Mouse (Mus musculus) ZHBTc4 (cell line): ENCODE data around the gene Cep128.

ENCODE experiments used
- DNase-seq: peaks from one replicate; pipeline ENCODE4 v3.0.0-alpha.2; 2011; ENCODE audit warnings: low read depth, low spot score

Cep128 gene

GRCm38 (mm10) chr12:91384281-91385017, at the start of gene Cep128, which contains the start of gene Tshr:
Gene Cep128 (minus strand): TSS chr12:91384409.
Gene Tshr (plus strand): TSS chr12:91384563.
- DNase-seq: peak; percentile 98

GRCm38 (mm10) chr12:91427129-91427528, 42.9 kb upstream of the Cep128 start:
- DNase-seq: no peak

- no peak for DNase-seq
These were observed 42.3 kb upstream of the Cep128 start for GRCm38 (mm10) chr12:91426499-91426898.

DNA sequence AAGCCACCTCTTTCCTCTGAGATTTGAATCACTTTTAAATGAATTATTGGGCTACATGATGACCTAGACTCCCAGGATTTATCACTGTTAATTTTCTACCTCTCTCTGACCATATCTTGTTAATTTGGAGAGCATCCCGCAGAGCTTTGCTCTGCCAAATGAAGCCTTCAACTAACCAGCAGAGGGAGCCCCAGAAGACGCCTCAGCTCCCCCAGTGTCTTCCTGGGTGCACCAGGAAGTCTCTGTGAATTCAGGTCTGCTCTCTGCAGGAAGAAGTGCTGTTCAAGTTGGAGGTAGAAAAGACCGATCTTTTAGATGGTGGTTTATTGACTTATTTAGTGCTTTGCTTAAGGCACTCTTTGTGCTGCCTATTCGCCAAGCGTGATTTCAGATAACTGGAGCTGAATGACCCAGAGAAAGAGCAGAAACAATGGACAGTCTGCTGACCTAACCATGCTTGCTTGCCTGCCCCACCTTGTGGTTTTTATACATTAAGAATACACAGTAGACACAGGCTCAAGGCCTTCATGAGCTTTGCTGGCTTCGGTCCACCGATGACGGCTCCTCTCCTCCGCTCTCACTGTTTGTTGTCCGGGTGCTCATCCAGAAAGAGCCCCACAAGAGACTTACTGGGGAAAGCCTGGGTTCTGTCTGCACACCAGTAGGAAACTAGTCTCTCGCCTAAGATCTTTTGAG, 39.1 kb upstream of the Cep128 start:
- peak; percentile 62 for DNase-seq

DNA sequence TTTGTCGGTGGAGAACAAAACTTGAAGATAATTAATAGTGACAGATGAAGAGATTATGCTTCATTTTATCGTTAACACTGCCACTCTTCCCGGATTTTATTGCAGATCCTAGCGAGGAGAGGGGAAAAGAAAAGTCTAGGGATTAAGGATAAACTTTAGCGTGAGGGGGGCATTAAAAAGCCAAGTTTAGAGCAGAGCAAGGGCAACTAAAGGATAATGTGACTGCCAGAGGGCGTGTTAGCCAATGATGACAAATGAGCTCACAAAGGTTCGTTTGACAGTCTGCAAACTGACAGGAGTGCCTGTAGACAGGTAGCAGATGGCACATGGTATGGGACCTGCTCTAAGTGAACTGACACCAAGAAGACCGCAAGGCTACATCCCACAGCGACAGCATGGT, 37.1 kb upstream of the Cep128 start:
- no peak for DNase-seq

- peak; percentile 78 for DNase-seq
These were observed 34.6 kb upstream of the Cep128 start for GRCm38 (mm10) chr12:91418791-91419190.

GRCm38 (mm10) chr12:91416828-91417227, 32.6 kb upstream of the Cep128 start:
- DNase-seq: no peak

GRCm38 (mm10) chr12:91415112-91415511, 30.9 kb upstream of the Cep128 start:
- DNase-seq: peak; percentile 25

- no peak for DNase-seq
These were observed 28.4 kb upstream of the Cep128 start for GRCm38 (mm10) chr12:91412461-91413182.

DNA sequence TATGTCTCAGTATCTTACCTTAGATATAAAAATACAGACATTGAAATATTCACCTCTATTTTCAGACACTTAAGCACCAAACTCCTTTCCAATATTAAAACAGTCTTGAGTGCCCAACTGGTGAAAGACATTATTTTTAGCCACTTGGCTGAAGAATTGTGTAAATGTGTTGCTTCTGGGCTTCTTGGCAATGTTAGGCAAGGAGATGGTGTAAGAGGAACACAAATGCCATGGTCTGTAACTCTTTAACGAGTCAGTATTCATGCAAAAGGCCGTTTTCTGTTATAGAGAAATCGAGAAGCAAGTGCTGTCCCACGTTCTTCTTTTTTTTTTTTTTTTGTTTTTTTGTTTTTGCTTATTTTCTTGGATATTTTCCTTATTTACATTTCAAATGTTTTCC, 26.1 kb upstream of the Cep128 start:
- DNase-seq: no peak

- DNase-seq: no peak
These were observed 16.8 kb upstream of the Cep128 start for GRCm38 (mm10) chr12:91401049-91401352.

DNA sequence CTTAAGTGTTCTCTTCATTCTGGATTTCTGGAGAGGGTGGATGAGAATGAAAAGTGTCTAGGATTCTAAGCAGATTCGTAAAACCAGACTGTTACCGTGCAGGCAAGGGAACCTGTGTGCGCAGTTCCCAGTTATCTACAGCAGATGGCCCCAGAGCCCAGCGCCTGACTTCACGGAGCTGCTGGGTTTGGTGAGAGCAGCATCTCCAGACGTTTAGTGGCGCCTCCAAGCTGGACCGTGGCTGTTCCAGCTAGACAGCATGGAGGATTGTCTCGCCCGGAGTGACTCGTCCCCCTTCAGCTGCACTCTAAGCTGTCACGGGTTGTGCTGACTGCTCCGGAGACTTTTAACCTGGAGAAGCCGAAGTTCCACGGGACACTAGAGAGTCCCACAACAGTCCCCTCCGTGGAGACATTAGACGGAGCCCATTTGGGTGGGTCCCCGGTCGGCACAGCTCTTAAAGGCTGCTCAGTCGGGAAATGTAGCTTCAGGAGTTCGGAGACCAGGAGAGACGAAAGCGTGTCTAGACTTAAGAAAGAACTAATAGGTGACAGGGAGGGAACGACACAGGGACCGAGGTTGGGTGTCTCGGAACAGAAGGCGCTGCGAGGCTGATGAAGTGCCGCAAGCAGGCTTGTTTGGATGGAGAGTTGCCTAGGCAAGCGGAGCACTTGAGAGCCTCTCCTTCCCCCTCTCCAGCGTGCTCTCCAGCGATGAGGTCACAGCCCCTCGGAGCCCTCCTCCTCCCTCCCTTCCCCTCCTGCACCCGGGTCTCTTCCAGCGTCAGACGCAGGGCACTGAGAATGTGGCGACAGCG, 16.2 kb upstream of the Cep128 start:
- DNase-seq: peak; percentile 90

DNA sequence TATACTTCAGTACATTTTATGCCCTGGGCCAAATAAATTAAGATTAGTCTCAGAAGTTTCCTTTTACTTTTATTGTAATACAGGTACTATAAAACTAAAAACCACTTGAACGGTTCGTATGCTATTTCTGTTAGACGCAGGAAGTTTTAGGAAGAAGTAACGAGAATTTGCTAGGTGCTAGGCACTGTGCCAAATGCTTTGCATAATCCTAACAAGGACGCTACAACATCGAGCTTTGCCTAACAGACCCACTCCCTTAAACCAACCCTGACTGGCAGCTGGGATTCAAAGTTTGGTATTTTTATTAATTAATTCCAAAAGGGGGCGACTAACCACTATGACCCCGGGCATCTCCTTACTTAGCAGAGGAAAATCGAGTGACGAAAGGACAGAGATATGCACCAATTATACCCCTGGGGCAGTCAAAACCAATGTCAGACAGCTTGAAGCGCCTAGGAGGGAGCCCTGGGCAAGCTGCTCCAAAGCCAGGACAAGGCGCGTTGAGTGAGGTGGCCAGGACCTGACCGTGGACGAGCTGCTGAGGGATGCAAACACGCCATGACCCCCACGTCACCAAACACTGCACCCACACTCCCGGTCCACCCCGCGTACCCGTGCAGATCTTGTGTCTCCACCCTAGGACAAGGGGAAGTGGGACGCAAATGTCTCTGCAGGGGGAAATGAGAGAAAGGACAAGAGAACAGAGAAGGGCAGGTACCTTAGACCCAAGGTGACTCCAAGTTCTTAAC, 519 bp downstream of the Cep128 start:
- no peak for DNase-seq

DNA sequence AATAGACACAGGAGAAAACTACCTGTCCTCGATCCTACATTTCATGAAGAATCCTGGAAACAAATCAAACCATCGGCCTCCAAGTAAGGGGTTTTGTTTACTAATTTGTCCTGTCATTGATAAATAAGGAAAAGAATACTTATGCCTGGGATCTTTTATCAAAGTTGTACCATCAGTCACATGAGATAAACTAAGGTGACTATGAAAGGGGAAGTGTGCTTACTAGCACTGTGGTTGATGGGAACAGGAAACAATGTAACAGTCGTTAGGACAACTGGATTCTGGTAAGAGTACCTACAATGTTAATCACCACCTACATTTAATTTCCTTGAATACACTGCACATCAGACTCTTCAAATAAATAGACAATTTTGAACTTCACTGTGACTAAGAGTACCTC, 15.0 kb downstream of the Cep128 start:
- DNase-seq: no peak

DNA sequence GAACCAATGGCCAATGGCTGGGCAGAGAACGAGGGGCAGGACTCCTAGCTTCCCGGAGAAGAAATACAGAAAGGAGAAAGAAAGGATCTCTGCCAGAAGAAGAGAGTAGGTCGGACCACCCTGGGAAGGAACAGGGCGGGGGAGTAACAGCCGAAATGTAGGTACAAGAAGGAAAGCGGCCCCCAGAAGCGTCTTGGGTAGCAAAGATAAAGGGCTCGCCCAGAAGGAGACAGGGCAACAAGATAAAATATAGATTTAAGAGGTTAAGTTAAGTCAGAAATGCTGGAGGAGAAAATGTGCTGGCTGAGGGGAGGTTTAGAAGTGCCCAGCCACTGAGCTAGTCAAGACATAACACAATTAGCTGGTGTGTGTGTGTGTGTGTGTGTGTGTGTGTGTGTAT, 30.4 kb downstream of the Cep128 start:
- DNase-seq: no peak

- peak; percentile 90 for DNase-seq
These were observed 45.6 kb downstream of the Cep128 start for GRCm38 (mm10) chr12:91338656-91339055.

GRCm38 (mm10) chr12:91327527-91327926, 56.7 kb downstream of the Cep128 start:
- no peak for DNase-seq

DNA sequence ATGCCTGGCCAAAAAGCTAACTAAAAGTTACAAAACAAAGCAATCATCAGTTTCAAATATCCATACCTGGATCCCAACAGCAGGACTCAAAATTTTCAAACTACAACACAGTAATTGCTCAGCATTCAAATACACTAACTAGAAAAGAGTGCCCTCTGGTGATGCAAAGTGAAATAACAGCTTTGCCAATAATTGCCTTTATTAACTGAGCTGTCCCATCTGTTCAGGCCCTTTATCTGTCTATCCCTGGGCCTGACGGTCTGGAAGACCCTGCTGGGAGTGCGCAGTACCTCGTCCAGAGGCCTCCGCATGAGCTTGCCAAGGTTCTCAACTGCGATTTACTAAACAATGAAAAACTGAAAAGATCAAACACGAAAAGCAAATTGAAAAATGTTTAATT, 58.1 kb downstream of the Cep128 start:
- peak; percentile 51 for DNase-seq

DNA sequence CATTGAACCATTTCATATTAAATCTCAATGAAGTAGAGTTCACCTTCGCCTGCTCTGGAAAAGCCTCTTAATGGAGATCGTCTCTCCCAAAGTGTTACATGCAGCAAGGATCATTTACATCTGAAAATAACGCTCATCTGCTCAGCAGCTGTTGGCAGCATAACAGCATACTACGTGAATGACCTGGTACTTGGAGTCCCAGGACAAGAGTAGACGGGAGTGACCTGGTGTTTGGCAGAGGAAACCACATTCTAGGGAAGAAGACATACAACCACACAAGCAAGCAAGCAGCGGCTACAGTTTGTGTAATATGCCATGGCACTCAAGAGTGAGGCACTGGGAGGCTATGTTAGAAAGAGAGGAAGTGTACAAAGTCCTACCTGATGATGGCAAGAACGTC, 69.2 kb downstream of the Cep128 start:
- no peak for DNase-seq

DNA sequence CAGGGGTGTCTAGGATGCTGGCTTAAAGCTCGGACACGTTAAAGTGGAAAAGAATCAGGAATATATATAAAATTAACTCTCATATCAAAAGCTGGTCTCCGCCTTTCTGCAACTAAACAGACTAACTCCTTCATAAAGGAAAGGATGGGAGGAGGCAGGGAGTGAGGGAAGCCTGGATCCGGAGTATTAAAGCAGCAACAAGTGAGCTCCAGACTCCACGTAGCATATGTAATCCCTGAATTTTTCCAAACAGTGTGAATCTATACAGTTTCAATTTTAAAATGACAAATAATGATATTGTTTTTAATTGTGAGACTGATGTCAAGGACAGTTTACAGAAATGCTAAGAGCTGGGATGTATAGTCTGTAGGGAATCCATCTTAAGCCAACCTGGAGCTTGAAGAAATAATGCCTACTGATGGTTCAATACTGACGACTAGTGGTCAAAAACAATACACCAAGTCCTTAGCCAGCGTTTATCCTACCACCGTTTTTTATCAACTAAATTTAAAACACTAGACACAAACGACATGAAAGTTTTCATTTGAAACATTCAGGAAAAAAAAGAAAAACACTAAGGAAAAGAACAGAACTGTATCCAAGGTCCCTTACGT, 70.1 kb downstream of the Cep128 start:
- DNase-seq: peak; percentile 57

- no peak for DNase-seq
These were observed 71.6 kb downstream of the Cep128 start for GRCm38 (mm10) chr12:91312591-91312990.
